ENCODE assay signal across 24 mouse cellular contexts in genomic region chr16:35508581-35508980, GRCm38 (mm10). TPM values are rescaled to one million over a fixed set of nuclear protein-coding genes. Genes with fewer than 3 reads are reported as not detected.
DNase-seq lines count a peak whose midpoint lies in the region; ATAC-seq and TF ChIP-seq lines count a peak whose summit lies in the region.
"Had no signal": no experiment of that assay in that cellular context is flagged by ENCODE, and none has a peak within 500 bp of the region (broad histone marks: within the 10 kb centered on the region; RNA-seq: fewer than 3 reads in every experiment).

No protein-coding gene starts in this region.

- H3K9ac ChIP-seq in forebrain, embryonic 12.5 days, result no peak overlapping the region
- H3K9ac ChIP-seq: forebrain, embryonic 13.5 days; forebrain, postnatal 0 days; hindbrain, embryonic 12.5 days had no signal

- H3K36me3 ChIP-seq in forebrain, embryonic 12.5 days (replicated peaks), result no peaks in the 10 kb centered on the region
- H3K36me3 ChIP-seq: hindbrain, embryonic 12.5 days had no signal

- no peak for ATAC-seq in forebrain, embryonic 12.5 days (ENCODE audit: low FRiP score)
- ATAC-seq: CD4-positive, CD25-positive, alpha-beta regulatory T cell, adult 4 months; forebrain, embryonic 13.5 days; forebrain, postnatal 0 days; hindbrain, embryonic 16.5 days had no signal

- TF ChIP-seq CTCF in embryonic fibroblast, embryonic 13.5 days (IDR thresholded peaks at IDR 0.05; ENCODE audit: borderline replicate concordance, insufficient read depth, low read length), result no peak

- peak overlapping the region; percentile 76 for H3K27ac ChIP-seq in embryonic fibroblast, embryonic 13.5 days (ENCODE audit: insufficient read depth, low read length)
- H3K27ac ChIP-seq in forebrain, embryonic 12.5 days, result no peak overlapping the region
- H3K27ac ChIP-seq: forebrain, embryonic 13.5 days; hindbrain, embryonic 12.5 days had no signal

- peak; percentile 35 for DNase-seq in retina, embryonic 14.5 days (ENCODE audit: low spot score)
- DNase-seq in retina, postnatal 1 day, result no peak
- peak; percentile 95 for DNase-seq in NIH3T3 (ENCODE audit: low read depth)
- DNase-seq in cerebellum, adult 9-10 months, result no peak
- DNase-seq in gastrocnemius, postnatal 25 days, result no peak
- DNase-seq: adrenal gland, postnatal 10 days; B cell, adult 2 months; cerebellum, adult 11-12 months; cerebellum, adult 9-11 months; cerebellum, postnatal 36 days; forebrain, postnatal 0 days; gastrocnemius, postnatal 14 days; heart, postnatal 10 days; heart, postnatal 4 days; kidney, adult 11 months had no signal

- H3K4me2 ChIP-seq in forebrain, embryonic 12.5 days, result no peak overlapping the region
- H3K4me2 ChIP-seq: forebrain, embryonic 13.5 days; hindbrain, embryonic 12.5 days had no signal

- no peak overlapping the region for H3K4me3 ChIP-seq in embryonic fibroblast, embryonic 13.5 days (ENCODE audit: insufficient read depth, low read length)
- H3K4me3 ChIP-seq in forebrain, embryonic 12.5 days (replicated peaks), result no peak overlapping the region
- H3K4me3 ChIP-seq: erythroblast, embryonic 14.5 days; forebrain, embryonic 13.5 days; hindbrain, embryonic 12.5 days had no signal

- peaks cover 18% of the 10 kb centered on the region for H3K4me1 ChIP-seq in embryonic fibroblast, embryonic 13.5 days (ENCODE audit: control insufficient read depth, insufficient read depth, low read length)
- H3K4me1 ChIP-seq in forebrain, embryonic 12.5 days, result no peaks in the 10 kb centered on the region
- H3K4me1 ChIP-seq: forebrain, embryonic 13.5 days had no signal

- WGBS in forebrain, embryonic 12.5 days, result 91% methylated on average over 6 of the region's 6 CpGs

- TF ChIP-seq POLR2A in embryonic fibroblast, embryonic 13.5 days (IDR thresholded peaks at IDR 0.05; ENCODE audit: low read depth, low read length), result no peak

- no peaks in the 10 kb centered on the region for H3K9me3 ChIP-seq in forebrain, embryonic 12.5 days
- H3K9me3 ChIP-seq: forebrain, embryonic 13.5 days; hindbrain, embryonic 12.5 days had no signal

- no peaks in the 10 kb centered on the region for H3K27me3 ChIP-seq in forebrain, embryonic 12.5 days
- H3K27me3 ChIP-seq: forebrain, embryonic 13.5 days; hindbrain, embryonic 12.5 days had no signal

RNA-seq across cellular contexts. Expression of gene Pdia5, which starts 17.9 kb away (rescaled TPM):
- 96.7 and 105 TPM in 2 replicates for polyA plus RNA-seq in embryonic fibroblast, embryonic 13.5 days (2011; ENCODE audit: insufficient read length, low read depth, missing spikeins)
- total RNA-seq in gastrocnemius, postnatal 25 days (2021), result 1 to 10 TPM; 3.1 to 5.0 TPM
- 15.8 and 17.0 TPM in 2 replicates for polyA plus RNA-seq in forebrain, embryonic 12.5 days (2016; fragmentation: Nextera tagmentation; extraction: Ambion mirVana)
- total RNA-seq: MEL had no signal
- polyA plus RNA-seq: CD4-positive, CD25-positive, alpha-beta regulatory T cell, adult 4 months had no signal

RNA-seq across cellular contexts. Expression of gene Sema5b, which starts 32.4 kb away (rescaled TPM):
- 1.3 TPM in 2 replicates for polyA plus RNA-seq in embryonic fibroblast, embryonic 13.5 days (2011; ENCODE audit: insufficient read length, low read depth, missing spikeins)
- under 1 TPM; 0.20 to 0.35 TPM for total RNA-seq in gastrocnemius, postnatal 25 days (2021)
- polyA plus RNA-seq in forebrain, embryonic 12.5 days (2016; fragmentation: Nextera tagmentation; extraction: Ambion mirVana), result 55.7 and 59.5 TPM in 2 replicates
- total RNA-seq: granulocyte monocyte progenitor cell, adult 5-6 weeks; MEL had no signal
- polyA plus RNA-seq: CD4-positive, CD25-positive, alpha-beta regulatory T cell, adult 4 months had no signal

Comparison
In these comparisons a context has a peak if more than half of its experiments do, and no peak if none do; other contexts are left out.
1. DNase-seq: peak in retina, embryonic 14.5 days (single experiment) and NIH3T3 (single experiment); none in retina, postnatal 1 day (single experiment), cerebellum, adult 9-10 months (single experiment) and gastrocnemius, postnatal 25 days (single experiment).
2. RNA of gene Sema5b, which starts 32.4 kb away (polyA plus RNA-seq): 55.7 to 59.5 TPM in forebrain, embryonic 12.5 days; 1.3 TPM in embryonic fibroblast, embryonic 13.5 days; every median in the first group is over 10 times any median in the second.